Mouse (Mus musculus) urinary bladder, postnatal 25 days (tissue): Measurements from ENCODE around the gene Arhgap20.
A peak's percentile ranks its signal among the peaks of the same experiment; 100 is the strongest.

Experiments
- DNase-seq: peaks from one replicate; pipeline ENCODE4 v3.0.0; 2022; ENCODE audit warnings: low spot score

The Arhgap20 gene

GRCm38 (mm10) chr9:51798251-51798650 is 33.1 kb downstream of the Arhgap20 start:
- DNase-seq: no peak

- DNase-seq: no peak
Observed at GRCm38 (mm10) chr9:51799156-51799555, 34.0 kb downstream of the Arhgap20 start.

GRCm38 (mm10) chr9:51807272-51807671 is 42.1 kb downstream of the Arhgap20 start:
- DNase-seq: no peak

GRCm38 (mm10) chr9:51812931-51813330 is 47.8 kb downstream of the Arhgap20 start:
- DNase-seq: no peak

- no peak for DNase-seq
Observed at GRCm38 (mm10) chr9:51824516-51824915, 59.4 kb downstream of the Arhgap20 start.

GRCm38 (mm10) chr9:51831596-51831995 is 66.5 kb downstream of the Arhgap20 start:
- DNase-seq: no peak

- no peak for DNase-seq
Observed at GRCm38 (mm10) chr9:51832368-51832767, 67.2 kb downstream of the Arhgap20 start.

- no peak for DNase-seq
Observed at GRCm38 (mm10) chr9:51837716-51838115, 72.6 kb downstream of the Arhgap20 start.

- no peak for DNase-seq
Observed at GRCm38 (mm10) chr9:51843216-51843615, 78.1 kb downstream of the Arhgap20 start.

GRCm38 (mm10) chr9:51845796-51846195 is 80.7 kb downstream of the Arhgap20 start:
- DNase-seq: no peak

GRCm38 (mm10) chr9:51853772-51854171 is 88.6 kb downstream of the Arhgap20 start:
- no peak for DNase-seq

- no peak for DNase-seq
Observed at GRCm38 (mm10) chr9:51864273-51864672, 99.1 kb downstream of the Arhgap20 start.

GRCm38 (mm10) chr9:51866634-51867033 is 101.5 kb downstream of the Arhgap20 start:
- DNase-seq: no peak

GRCm38 (mm10) chr9:51869056-51869455 is 103.9 kb downstream of the Arhgap20 start:
- DNase-seq: no peak

- no peak for DNase-seq
Observed at GRCm38 (mm10) chr9:51874348-51874747, 109.2 kb downstream of the Arhgap20 start.

- DNase-seq: no peak
Observed at GRCm38 (mm10) chr9:51875531-51875930, 110.4 kb downstream of the Arhgap20 start.

GRCm38 (mm10) chr9:51881386-51881785 is 116.2 kb downstream of the Arhgap20 start:
- no peak for DNase-seq

GRCm38 (mm10) chr9:51881881-51882280 is 116.7 kb downstream of the Arhgap20 start:
- DNase-seq: no peak

- DNase-seq: peak; percentile 31
Observed at GRCm38 (mm10) chr9:51883319-51883718, 118.2 kb downstream of the Arhgap20 start.

- no peak for DNase-seq
Observed at GRCm38 (mm10) chr9:51892921-51893320, 127.8 kb downstream of the Arhgap20 start.
